Comparison of ENCODE assay signal across 8 mouse cellular contexts in the genomic region with DNA sequence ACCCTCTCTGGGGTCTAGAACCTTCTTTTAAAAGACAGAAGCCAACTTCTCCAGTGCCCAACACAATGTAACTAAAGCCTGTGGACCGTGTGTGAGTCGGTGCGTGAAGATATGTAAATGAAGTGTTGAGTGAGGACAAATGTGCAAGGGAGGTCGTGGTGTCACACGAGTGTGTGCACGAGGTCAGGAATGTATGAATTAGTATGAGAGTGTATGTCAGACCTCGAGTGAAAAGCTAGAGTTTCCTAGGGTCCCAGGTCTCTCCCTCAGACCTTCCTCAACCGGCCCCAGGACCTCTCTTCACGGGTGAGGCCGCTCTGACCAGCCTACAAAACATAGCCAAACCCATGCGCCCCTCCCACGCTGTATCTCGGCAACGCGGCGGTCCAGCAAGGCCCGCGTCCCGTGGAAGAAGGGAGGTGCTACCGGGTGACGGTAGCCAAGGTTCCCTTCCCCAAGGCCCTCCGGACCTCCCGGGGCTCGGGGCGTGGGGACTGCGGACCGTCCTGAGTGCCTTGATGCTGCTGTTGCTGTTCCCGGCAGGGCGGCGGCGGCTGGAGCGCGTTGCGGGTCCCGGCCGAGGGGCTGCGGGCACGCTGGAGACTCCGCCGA. TPM values are rescaled to one million over a fixed set of nuclear protein-coding genes. Genes with fewer than 3 reads are reported as not detected.
DNase-seq lines count a peak whose midpoint lies in the region; ATAC-seq and TF ChIP-seq lines count a peak whose summit lies in the region.

No protein-coding gene starts in this region.

- no peak for TF ChIP-seq CTCF in bone marrow macrophage, adult 2 months (IDR thresholded peaks at IDR 0.05; ENCODE audit: low read depth, low read length)
- TF ChIP-seq CTCF in small intestine, adult 2 months (IDR thresholded peaks at IDR 0.05; ENCODE audit: extremely low read depth, insufficient read length, insufficient replicate concordance, low read depth, low read length): no peak

- no peaks in the 10 kb centered on the region for H3K9me3 ChIP-seq in kidney, embryonic 16.5 days (ENCODE audit: low read length)
- H3K9me3 ChIP-seq in forebrain, embryonic 11.5 days (ENCODE audit: control insufficient read depth, low read length): no peaks in the 10 kb centered on the region
- no peaks in the 10 kb centered on the region for H3K9me3 ChIP-seq in liver, embryonic 11.5 days (ENCODE audit: control insufficient read depth, low read length)

- peaks cover 86% of the 10 kb centered on the region for H3K27me3 ChIP-seq in kidney, embryonic 16.5 days (ENCODE audit: insufficient read depth, low read length)
- H3K27me3 ChIP-seq in forebrain, embryonic 11.5 days (ENCODE audit: control insufficient read depth, insufficient read depth, low read length): peaks cover 12% of the 10 kb centered on the region
- peaks cover 74% of the 10 kb centered on the region for H3K27me3 ChIP-seq in liver, embryonic 11.5 days (replicated peaks; ENCODE audit: control insufficient read depth, insufficient read depth, low read length)
- peaks cover 58% of the 10 kb centered on the region for H3K27me3 ChIP-seq in small intestine, adult 2 months (ENCODE audit: control insufficient read depth, insufficient read depth, low read length)

- peak overlapping the region; percentile 84 for H3K4me2 ChIP-seq in kidney, embryonic 16.5 days (replicated peaks; ENCODE audit: low read depth, low read length)
- peak overlapping the region; percentile 75 for H3K4me2 ChIP-seq in forebrain, embryonic 11.5 days (ENCODE audit: low read depth, low read length, severe bottlenecking)
- peak overlapping the region; percentile 84 for H3K4me2 ChIP-seq in liver, embryonic 11.5 days

- no peaks in the 10 kb centered on the region for H3K36me3 ChIP-seq in kidney, embryonic 16.5 days (ENCODE audit: insufficient read depth, low read length)
- H3K36me3 ChIP-seq in forebrain, embryonic 11.5 days (ENCODE audit: control insufficient read depth, insufficient read depth, low read length): no peaks in the 10 kb centered on the region
- no peaks in the 10 kb centered on the region for H3K36me3 ChIP-seq in liver, embryonic 11.5 days (ENCODE audit: control insufficient read depth, insufficient read depth, low read length)
- no peaks in the 10 kb centered on the region for H3K36me3 ChIP-seq in small intestine, adult 2 months (ENCODE audit: control insufficient read depth, insufficient read depth, low read length)

- H3K27ac ChIP-seq in kidney, embryonic 16.5 days (ENCODE audit: low read length): no peak overlapping the region
- H3K27ac ChIP-seq in bone marrow macrophage, adult 2 months (ENCODE audit: insufficient read depth, low read depth, low read length): no peak overlapping the region
- H3K27ac ChIP-seq in forebrain, embryonic 11.5 days (ENCODE audit: low read depth, low read length): peak overlapping the region; percentile 99
- no peak overlapping the region for H3K27ac ChIP-seq in liver, embryonic 11.5 days (ENCODE audit: low read depth, low read length)
- H3K27ac ChIP-seq in small intestine, adult 2 months (ENCODE audit: insufficient read depth, low read depth, low read length): no peak overlapping the region

- WGBS in kidney, embryonic 16.5 days: 1% methylated on average over 40 of the region's 40 CpGs
- WGBS in forebrain, embryonic 11.5 days: under 1% methylated on average over 40 of the region's 40 CpGs
- WGBS in liver, embryonic 11.5 days: 1% methylated on average over 40 of the region's 40 CpGs
- WGBS in small intestine, adult 2 months: 3% methylated on average over 40 of the region's 40 CpGs

- H3K4me1 ChIP-seq in kidney, embryonic 16.5 days (ENCODE audit: insufficient read depth, low read length): peaks cover 20% of the 10 kb centered on the region
- no peaks in the 10 kb centered on the region for H3K4me1 ChIP-seq in bone marrow macrophage, adult 2 months (ENCODE audit: control insufficient read depth, insufficient read depth, low read length)
- H3K4me1 ChIP-seq in forebrain, embryonic 11.5 days (replicated peaks; ENCODE audit: control insufficient read depth, insufficient read depth, low read length): peaks cover 5% of the 10 kb centered on the region; the same call in 1 of the 2 replicates
- H3K4me1 ChIP-seq in liver, embryonic 11.5 days (replicated peaks; ENCODE audit: control insufficient read depth, insufficient read depth, low read length): peaks cover 7% of the 10 kb centered on the region; the same call in 1 of the 2 replicates
- H3K4me1 ChIP-seq in small intestine, adult 2 months (ENCODE audit: control insufficient read depth, insufficient read depth, insufficient read length, low read length): peaks cover 12% of the 10 kb centered on the region

- no peak for TF ChIP-seq POLR2A in bone marrow macrophage, adult 2 months (IDR thresholded peaks at IDR 0.05; ENCODE audit: borderline replicate concordance, low read depth, low read length)
- no peak for TF ChIP-seq POLR2A in small intestine, adult 2 months (IDR thresholded peaks at IDR 0.05; ENCODE audit: low read depth, low read length)

- no peak overlapping the region for H3K9ac ChIP-seq in kidney, embryonic 16.5 days (replicated peaks; ENCODE audit: low read length)
- H3K9ac ChIP-seq in forebrain, embryonic 11.5 days (ENCODE audit: low read length): peak overlapping the region; percentile 98
- no peak overlapping the region for H3K9ac ChIP-seq in liver, embryonic 11.5 days (ENCODE audit: low read depth, low read length)

- ATAC-seq in kidney, embryonic 16.5 days (ENCODE audit: low FRiP score, low TSS enrichment): peak; percentile 35
- ATAC-seq in forebrain, embryonic 11.5 days (replicated peaks; ENCODE audit: low FRiP score): no peak
- no peak for ATAC-seq in liver, embryonic 11.5 days (replicated peaks; ENCODE audit: low FRiP score)
- ATAC-seq in CD4-positive, CD25-positive, alpha-beta regulatory T cell, adult 4 months: no peak

- peak overlapping the region; percentile 51 for H3K4me3 ChIP-seq in kidney, embryonic 16.5 days (ENCODE audit: low read length)
- H3K4me3 ChIP-seq in bone marrow macrophage, adult 2 months (ENCODE audit: insufficient read depth, low read length): peak overlapping the region; percentile 57
- peak overlapping the region; percentile 80 for H3K4me3 ChIP-seq in forebrain, embryonic 11.5 days (ENCODE audit: low read depth, low read length)
- peak overlapping the region; percentile 57 for H3K4me3 ChIP-seq in liver, embryonic 11.5 days (ENCODE audit: low read depth, low read length)
- H3K4me3 ChIP-seq in small intestine, adult 2 months (ENCODE audit: low read depth, low read length): peak overlapping the region; percentile 59

- no peak for DNase-seq in kidney, postnatal 36 days
- DNase-seq in forebrain, embryonic 11.5 days (ENCODE audit: low spot score): peak; percentile 79
- peak; percentile 34 for DNase-seq in liver, embryonic 11.5 days (ENCODE audit: low spot score)
- DNase-seq in right cerebral cortex, postnatal 4 days: no peak

RNA-seq across cellular contexts. Expression of a gene that starts 2.3 kb away (rescaled TPM):
- 0.06 and 0.14 TPM in 2 replicates for polyA plus RNA-seq in kidney, embryonic 16.5 days (2015; fragmentation: Nextera tagmentation; extraction: Ambion mirVana)
- not detected in 2 replicates for polyA plus RNA-seq in bone marrow macrophage, adult 2 months (2012; ENCODE audit: insufficient read depth, insufficient read length, missing spikeins)
- polyA plus RNA-seq in forebrain, embryonic 11.5 days (2014; fragmentation: Nextera tagmentation; extraction: Ambion mirVana): 28.6 and 30.0 TPM in 2 replicates
- polyA plus RNA-seq in liver, embryonic 11.5 days (2014; fragmentation: Nextera tagmentation; extraction: Ambion mirVana): 0.16 TPM in 1 of 2 replicates, not detected in the other
- polyA plus RNA-seq in small intestine, adult 2 months (2012; rRNA removed): not detected in 2 replicates
- not detected for polyA plus RNA-seq in CD4-positive, CD25-positive, alpha-beta regulatory T cell, adult 4 months (2017; shearing (Covaris generic))

RNA-seq across cellular contexts. Expression of a gene that starts 12.0 kb away (rescaled TPM):
- not detected in 2 replicates for polyA plus RNA-seq in kidney, embryonic 16.5 days (2015; fragmentation: Nextera tagmentation; extraction: Ambion mirVana)
- polyA plus RNA-seq in bone marrow macrophage, adult 2 months (2012; ENCODE audit: insufficient read depth, insufficient read length, missing spikeins): not detected in 2 replicates
- 10.3 and 11.4 TPM in 2 replicates for polyA plus RNA-seq in forebrain, embryonic 11.5 days (2014; fragmentation: Nextera tagmentation; extraction: Ambion mirVana)
- not detected in 2 replicates for polyA plus RNA-seq in liver, embryonic 11.5 days (2014; fragmentation: Nextera tagmentation; extraction: Ambion mirVana)
- polyA plus RNA-seq in small intestine, adult 2 months (2012; rRNA removed): not detected in 2 replicates
- polyA plus RNA-seq in CD4-positive, CD25-positive, alpha-beta regulatory T cell, adult 4 months (2017; shearing (Covaris generic)): not detected

RNA-seq across cellular contexts. Expression of a gene that starts 12.3 kb away (rescaled TPM):
- not detected in 2 replicates for polyA plus RNA-seq in kidney, embryonic 16.5 days (2015; fragmentation: Nextera tagmentation; extraction: Ambion mirVana)
- not detected in 2 replicates for polyA plus RNA-seq in bone marrow macrophage, adult 2 months (2012; ENCODE audit: insufficient read depth, insufficient read length, missing spikeins)
- 1.7 and 2.4 TPM in 2 replicates for polyA plus RNA-seq in forebrain, embryonic 11.5 days (2014; fragmentation: Nextera tagmentation; extraction: Ambion mirVana)
- polyA plus RNA-seq in liver, embryonic 11.5 days (2014; fragmentation: Nextera tagmentation; extraction: Ambion mirVana): not detected in 2 replicates
- polyA plus RNA-seq in small intestine, adult 2 months (2012; rRNA removed): not detected in 2 replicates
- polyA plus RNA-seq in CD4-positive, CD25-positive, alpha-beta regulatory T cell, adult 4 months (2017; shearing (Covaris generic)): not detected

RNA-seq across cellular contexts. Expression of a gene that starts 27.2 kb away (rescaled TPM):
- polyA plus RNA-seq in kidney, embryonic 16.5 days (2015; fragmentation: Nextera tagmentation; extraction: Ambion mirVana): not detected in 2 replicates
- polyA plus RNA-seq in bone marrow macrophage, adult 2 months (2012; ENCODE audit: insufficient read depth, insufficient read length, missing spikeins): not detected in 2 replicates
- polyA plus RNA-seq in forebrain, embryonic 11.5 days (2014; fragmentation: Nextera tagmentation; extraction: Ambion mirVana): 0.29 and 0.48 TPM in 2 replicates
- polyA plus RNA-seq in liver, embryonic 11.5 days (2014; fragmentation: Nextera tagmentation; extraction: Ambion mirVana): not detected in 2 replicates
- polyA plus RNA-seq in small intestine, adult 2 months (2012; rRNA removed): not detected in 2 replicates
- polyA plus RNA-seq in CD4-positive, CD25-positive, alpha-beta regulatory T cell, adult 4 months (2017; shearing (Covaris generic)): not detected

Comparison
In these comparisons a context has a peak if more than half of its experiments do, and no peak if none do; other contexts are left out.
1. DNase-seq: peak in forebrain, embryonic 11.5 days (single experiment) and liver, embryonic 11.5 days (single experiment); none in kidney, postnatal 36 days (0 of 2) and right cerebral cortex, postnatal 4 days (single experiment).
2. RNA of a gene that starts 2.3 kb away (polyA plus RNA-seq): 28.6 to 30.0 TPM in forebrain, embryonic 11.5 days; not detected in bone marrow macrophage, adult 2 months, 0.16 TPM in liver, embryonic 11.5 days, 0.06 to 0.14 TPM in kidney, embryonic 16.5 days, not detected in CD4-positive, CD25-positive, alpha-beta regulatory T cell, adult 4 months and not detected in small intestine, adult 2 months; every median in the first group is over 10 times any median in the second.
3. RNA of a gene that starts 12.0 kb away (polyA plus RNA-seq): 10.3 to 11.4 TPM in forebrain, embryonic 11.5 days; not detected in kidney, embryonic 16.5 days, not detected in liver, embryonic 11.5 days, not detected in bone marrow macrophage, adult 2 months, not detected in small intestine, adult 2 months and not detected in CD4-positive, CD25-positive, alpha-beta regulatory T cell, adult 4 months; every median in the first group is over 10 times any median in the second.
4. Peak in every context shown above with its lines, with median percentiles within 50 percentile points of each other: H3K4me2 ChIP-seq and H3K4me3 ChIP-seq.